Comparison of ENCODE assay signal across 11 mouse cellular contexts in the genomic region with DNA sequence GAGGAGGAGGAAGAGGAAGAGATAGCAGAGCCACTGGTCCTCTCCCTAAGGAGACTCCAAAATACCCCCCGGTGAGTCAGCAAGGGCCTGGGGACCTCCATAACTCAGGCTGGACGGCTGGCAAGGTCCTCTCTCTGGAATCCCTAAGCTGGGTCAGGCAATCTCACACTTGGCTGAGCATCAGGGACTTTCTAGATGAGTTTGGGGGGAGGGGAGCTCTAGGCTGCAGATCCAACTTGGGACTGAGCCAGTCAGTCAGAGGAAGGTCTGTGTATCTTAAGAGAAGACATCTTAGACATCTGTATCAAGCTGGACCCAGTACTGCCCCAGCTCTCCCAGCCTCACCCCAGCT. TPM values are rescaled to one million over a fixed set of nuclear protein-coding genes. Genes with fewer than 3 reads are reported as not detected.
DNase-seq lines count a peak whose midpoint lies in the region; ATAC-seq and TF ChIP-seq lines count a peak whose summit lies in the region.
"Had no signal": no experiment of that assay in that cellular context is flagged by ENCODE, and none has a peak within 500 bp of the region (broad histone marks: within the 10 kb centered on the region; RNA-seq: fewer than 3 reads in every experiment).

No protein-coding gene starts in this region.

- H3K4me2 ChIP-seq in hindbrain, postnatal 0 days (ENCODE audit: low read depth, low read length) = no peak overlapping the region
- H3K4me2 ChIP-seq in hindbrain, embryonic 14.5 days (replicated peaks) = no peak overlapping the region

- WGBS in hindbrain, postnatal 0 days = 43% methylated on average over 2 of the region's 2 CpGs
- 57% methylated on average over 2 of the region's 2 CpGs for WGBS in hindbrain, embryonic 14.5 days

- no peak overlapping the region for H3K27ac ChIP-seq in hindbrain, postnatal 0 days
- no peak overlapping the region for H3K27ac ChIP-seq in hindbrain, embryonic 14.5 days
- H3K27ac ChIP-seq: liver, embryonic 14.5 days had no signal

- no peaks in the 10 kb centered on the region for H3K9me3 ChIP-seq in hindbrain, postnatal 0 days (ENCODE audit: low read length)
- no peaks in the 10 kb centered on the region for H3K9me3 ChIP-seq in hindbrain, embryonic 14.5 days (ENCODE audit: control insufficient read depth, low read length)

- H3K4me3 ChIP-seq in hindbrain, postnatal 0 days (ENCODE audit: low read length) = no peak overlapping the region
- H3K4me3 ChIP-seq in hindbrain, embryonic 14.5 days (replicated peaks; ENCODE audit: low read length) = no peak overlapping the region
- H3K4me3 ChIP-seq: erythroblast, embryonic 14.5 days had no signal

- TF ChIP-seq CTCF in hindbrain, postnatal 0 days (IDR thresholded peaks at IDR 0.05; ENCODE audit: low read depth) = no peak

- peaks cover 2% of the 10 kb centered on the region for H3K4me1 ChIP-seq in hindbrain, postnatal 0 days (ENCODE audit: insufficient read depth, low read length)
- H3K4me1 ChIP-seq in hindbrain, embryonic 14.5 days (replicated peaks; ENCODE audit: control insufficient read depth, insufficient read depth, low read length) = no peaks in the 10 kb centered on the region

- ATAC-seq in hindbrain, postnatal 0 days = peak; percentile 46; the same call in 1 of the 2 replicates
- ATAC-seq in hindbrain, embryonic 14.5 days (ENCODE audit: low FRiP score) = no peak

- no peaks in the 10 kb centered on the region for H3K36me3 ChIP-seq in hindbrain, postnatal 0 days (ENCODE audit: insufficient read depth, low read length)
- H3K36me3 ChIP-seq in hindbrain, embryonic 14.5 days (replicated peaks; ENCODE audit: control insufficient read depth, insufficient read depth) = no peaks in the 10 kb centered on the region

- no peak overlapping the region for H3K9ac ChIP-seq in hindbrain, postnatal 0 days (replicated peaks; ENCODE audit: low read length)
- no peak overlapping the region for H3K9ac ChIP-seq in hindbrain, embryonic 14.5 days
- H3K9ac ChIP-seq: liver, embryonic 14.5 days had no signal

- H3K27me3 ChIP-seq in hindbrain, postnatal 0 days (ENCODE audit: insufficient read depth, low read length) = no peaks in the 10 kb centered on the region
- H3K27me3 ChIP-seq in hindbrain, embryonic 14.5 days (ENCODE audit: control insufficient read depth, insufficient read depth, low read length) = no peaks in the 10 kb centered on the region

- DNase-seq in hindbrain, postnatal 0 days (ENCODE audit: low spot score) = peak; percentile 43
- no peak for DNase-seq in hindbrain, embryonic 14.5 days (ENCODE audit: low spot score)
- peak; percentile 82 for DNase-seq in adipocyte (ENCODE audit: low spot score)
- DNase-seq in heart, postnatal 10 days = peak; percentile 66
- peak; percentile 49 to 74 for DNase-seq in kidney, postnatal 4 days
- no peak for DNase-seq in thymus, postnatal 0 days (ENCODE audit: low spot score)
- no peak for DNase-seq in thymus, postnatal 14 days
- no peak for DNase-seq in embryo, embryonic 10.5 days (ENCODE audit: low spot score)

- intact Hi-C loops in heart, postnatal 10 days (cut with DNase I) = no loop called here

RNA-seq across cellular contexts. Expression of a gene that starts 0.3 kb away (rescaled TPM):
- not detected in 2 replicates for total RNA-seq in hindbrain, postnatal 0 days (2014; rRNA removed)
- polyA plus RNA-seq in hindbrain, postnatal 0 days (2015; fragmentation: Nextera tagmentation; extraction: Ambion mirVana) = not detected in 2 replicates
- polyA plus RNA-seq in hindbrain, embryonic 14.5 days (2014; fragmentation: Nextera tagmentation; extraction: Ambion mirVana) = 0.11 TPM in 1 of 2 replicates, not detected in the other
- total RNA-seq in heart, postnatal 10 days (2021) = not detected
- 1.0 and 1.1 TPM in 2 replicates for polyA plus RNA-seq in thymus, postnatal 0 days (2015; fragmentation: Nextera tagmentation; extraction: Ambion mirVana)
- total RNA-seq: neutrophil, adult 5-6 weeks had no signal
- polyA plus RNA-seq: erythroblast, embryonic 14.5 days had no signal

RNA-seq across cellular contexts. Expression of a gene that starts 5.5 kb away (rescaled TPM):
- total RNA-seq in hindbrain, postnatal 0 days (2014; rRNA removed) = 28.0 and 36.1 TPM in 2 replicates
- polyA plus RNA-seq in hindbrain, postnatal 0 days (2015; fragmentation: Nextera tagmentation; extraction: Ambion mirVana) = 61.5 and 68.7 TPM in 2 replicates
- polyA plus RNA-seq in hindbrain, embryonic 14.5 days (2014; fragmentation: Nextera tagmentation; extraction: Ambion mirVana) = 54.1 and 63.3 TPM in 2 replicates
- 10 to 100 TPM; 47.0 to 50.0 TPM for total RNA-seq in heart, postnatal 10 days (2021)
- 124 and 128 TPM in 2 replicates for polyA plus RNA-seq in thymus, postnatal 0 days (2015; fragmentation: Nextera tagmentation; extraction: Ambion mirVana)

RNA-seq across cellular contexts. Expression of a gene that starts 24.2 kb away (rescaled TPM):
- 13.0 and 19.1 TPM in 2 replicates for total RNA-seq in hindbrain, postnatal 0 days (2014; rRNA removed)
- polyA plus RNA-seq in hindbrain, postnatal 0 days (2015; fragmentation: Nextera tagmentation; extraction: Ambion mirVana) = 8.7 and 9.7 TPM in 2 replicates
- 4.6 and 4.8 TPM in 2 replicates for polyA plus RNA-seq in hindbrain, embryonic 14.5 days (2014; fragmentation: Nextera tagmentation; extraction: Ambion mirVana)
- 10 to 100 TPM; 39.0 to 40.9 TPM for total RNA-seq in heart, postnatal 10 days (2021)
- polyA plus RNA-seq in thymus, postnatal 0 days (2015; fragmentation: Nextera tagmentation; extraction: Ambion mirVana) = 3.3 and 4.1 TPM in 2 replicates
- total RNA-seq: neutrophil, adult 5-6 weeks had no signal
- polyA plus RNA-seq: erythroblast, embryonic 14.5 days had no signal

RNA-seq across cellular contexts. Expression of a gene that starts 54.0 kb away (rescaled TPM):
- 58.5 and 66.0 TPM in 2 replicates for total RNA-seq in hindbrain, postnatal 0 days (2014; rRNA removed)
- 7.0 and 7.2 TPM in 2 replicates for polyA plus RNA-seq in hindbrain, postnatal 0 days (2015; fragmentation: Nextera tagmentation; extraction: Ambion mirVana)
- 11.9 and 12.4 TPM in 2 replicates for polyA plus RNA-seq in hindbrain, embryonic 14.5 days (2014; fragmentation: Nextera tagmentation; extraction: Ambion mirVana)
- total RNA-seq in heart, postnatal 10 days (2021) = 10 to 100 TPM; 18.0 to 19.5 TPM
- 1.4 and 1.5 TPM in 2 replicates for polyA plus RNA-seq in thymus, postnatal 0 days (2015; fragmentation: Nextera tagmentation; extraction: Ambion mirVana)

Comparison
In these comparisons a context has a peak if more than half of its experiments do, and no peak if none do; other contexts are left out.
1. DNase-seq: peak in hindbrain, postnatal 0 days (single experiment), adipocyte (single experiment), heart, postnatal 10 days (2 of 2) and kidney, postnatal 4 days (2 of 2); none in hindbrain, embryonic 14.5 days (single experiment), thymus, postnatal 0 days (single experiment), thymus, postnatal 14 days (single experiment) and embryo, embryonic 10.5 days (single experiment).